ENCODE assay signal across 19 mouse cellular contexts in the genomic region with DNA sequence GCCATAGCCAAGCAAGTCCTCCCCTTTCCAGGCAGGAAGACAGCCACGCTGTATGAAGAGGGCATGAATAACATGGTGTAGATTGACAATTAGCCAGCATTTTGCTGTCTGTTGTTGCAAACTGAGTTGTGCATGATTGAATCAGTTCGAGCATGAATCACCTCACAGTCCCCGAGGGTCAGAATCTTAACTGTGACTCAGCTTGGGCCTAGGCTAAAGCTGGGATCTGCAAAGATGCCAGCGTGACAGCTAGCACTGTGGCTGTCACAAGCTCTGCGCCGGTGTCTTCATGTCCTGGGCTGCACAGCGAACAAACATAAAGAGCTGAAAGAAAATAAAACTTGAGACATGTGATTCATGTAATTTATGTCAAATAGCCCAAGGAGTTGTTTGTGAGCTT. TPM values are rescaled to one million over a fixed set of nuclear protein-coding genes. Genes with fewer than 3 reads are reported as not detected.
DNase-seq lines count a peak whose midpoint lies in the region; ATAC-seq and TF ChIP-seq lines count a peak whose summit lies in the region.
"Had no signal": no experiment of that assay in that cellular context is flagged by ENCODE, and none has a peak within 500 bp of the region (broad histone marks: within the 10 kb centered on the region; RNA-seq: fewer than 3 reads in every experiment).

No protein-coding gene starts in this region.

- H3K9ac ChIP-seq in ES-Bruce4 (ENCODE audit: low read depth, poor library complexity, severe bottlenecking): no peak overlapping the region
- H3K9ac ChIP-seq: heart, embryonic 12.5 days; hindbrain, embryonic 15.5 days had no signal

- TF ChIP-seq EP300 in ES-Bruce4 (IDR thresholded peaks at IDR 0.05; ENCODE audit: insufficient read depth, low read depth, low read length): no peak

- H3K4me3 ChIP-seq in ES-Bruce4 (ENCODE audit: low read depth, low read length): no peak overlapping the region
- H3K4me3 ChIP-seq: embryonic facial prominence, embryonic 10.5 days; heart, adult 2 months; heart, embryonic 12.5 days; hindbrain, embryonic 15.5 days had no signal

- no peaks in the 10 kb centered on the region for H3K36me3 ChIP-seq in ES-Bruce4 (ENCODE audit: control insufficient read depth, insufficient read depth, low read length, poor library complexity, severe bottlenecking)
- H3K36me3 ChIP-seq: embryonic facial prominence, embryonic 10.5 days; heart, embryonic 12.5 days; hindbrain, embryonic 15.5 days had no signal

- no peak for TF ChIP-seq CTCF in ES-Bruce4 (IDR thresholded peaks at IDR 0.05; ENCODE audit: low read depth, low read length)

- TF ChIP-seq POLR2A in ES-Bruce4 (IDR thresholded peaks at IDR 0.05; ENCODE audit: insufficient read depth, low read length): no peak

- no peaks in the 10 kb centered on the region for H3K27me3 ChIP-seq in ES-Bruce4 (ENCODE audit: control insufficient read depth, insufficient read depth, low read length, poor library complexity, severe bottlenecking)
- H3K27me3 ChIP-seq: heart, embryonic 12.5 days; hindbrain, embryonic 15.5 days had no signal

- H3K27ac ChIP-seq in ES-Bruce4 (ENCODE audit: insufficient read depth, low read length): peak overlapping the region; percentile 31; the same call in 1 of the 2 replicates
- H3K27ac ChIP-seq: embryonic facial prominence, embryonic 10.5 days; heart, adult 2 months; hindbrain, embryonic 15.5 days had no signal

- peak; percentile 42 for DNase-seq in NIH3T3 (ENCODE audit: low read depth)
- DNase-seq in adrenal gland, postnatal 10 days: peak; percentile 34
- DNase-seq in fat pad, adult 2 months (ENCODE audit: extremely low read depth, low read depth, low spot score): peak; percentile 49
- no peak for DNase-seq in T-cell, adult 2 months (ENCODE audit: low spot score)
- DNase-seq in spleen, postnatal 4 days (ENCODE audit: low spot score in 2 of 2): no peak
- DNase-seq in retina, postnatal 1 day: no peak
- DNase-seq: cerebellum, adult 2 months; cerebellum, postnatal 10 days; gastrocnemius, postnatal 10 days; heart, adult 2 months; heart, postnatal 36 days; kidney, adult 2 months had no signal

- peaks cover 8% of the 10 kb centered on the region for H3K9me3 ChIP-seq in ES-Bruce4 (replicated peaks; ENCODE audit: control insufficient read depth, insufficient read depth, low read length, poor library complexity, severe bottlenecking)
- H3K9me3 ChIP-seq: embryonic facial prominence, embryonic 10.5 days; hindbrain, embryonic 15.5 days had no signal

- no peaks in the 10 kb centered on the region for H3K4me1 ChIP-seq in ES-Bruce4 (ENCODE audit: control insufficient read depth, insufficient read depth, low read length)
- H3K4me1 ChIP-seq: embryonic facial prominence, embryonic 10.5 days; heart, embryonic 12.5 days; hindbrain, embryonic 15.5 days had no signal

- ATAC-seq in erythroid progenitor cell, adult 5-6 weeks (replicated peaks; ENCODE audit: low FRiP score, poor library complexity, severe bottlenecking): no peak
- ATAC-seq: forebrain, embryonic 16.5 days; intestine, embryonic 16.5 days had no signal

RNA-seq across cellular contexts. Expression of a gene that starts 42.3 kb away (rescaled TPM):
- 0.21 TPM in 1 of 2 replicates, not detected in the other for polyA plus RNA-seq in ES-Bruce4 (2011; ENCODE audit: insufficient read depth, insufficient read length, low read depth, missing spikeins)
- total RNA-seq in adrenal gland, postnatal 10 days (2021): 1 to 10 TPM; 4.3 to 5.0 TPM
- total RNA-seq in erythroid progenitor cell, adult 5-6 weeks (2015; ENCODE audit: low replicate concordance): 0.36 TPM in 1 of 2 replicates, not detected in the other
- 0.13 TPM in 1 of 2 replicates, not detected in the other for total RNA-seq in erythroid progenitor cell, adult 5-6 weeks (2017; ENCODE audit: low replicate concordance)

Comparison
In these comparisons a context has a peak if more than half of its experiments do, and no peak if none do; other contexts are left out.
1. DNase-seq: peak in NIH3T3 (single experiment), adrenal gland, postnatal 10 days (single experiment) and fat pad, adult 2 months (single experiment); none in T-cell, adult 2 months (single experiment), spleen, postnatal 4 days (0 of 2) and retina, postnatal 1 day (single experiment).